Mouse (Mus musculus) gastrocnemius, adult 8-10 months (tissue): Measurements from ENCODE around the gene Mansc4. TPM values are rescaled to one million over a fixed set of nuclear protein-coding genes. Genes with fewer than 3 reads are reported as not detected.

Experiments
- DNase-seq, 2 experiments: peaks; one replicate each; pipeline ENCODE4 v3.0.0; 2022; ENCODE audit warnings: low spot score in 2 of 2
- total RNA-seq, 4 experiments: library from RNA; stranded (reverse); gene quantifications; 2 replicates each; pipeline ENCODE4 v1.2.4; 2022

Gene Mansc4
- total RNA-seq = under 1 TPM in 2 of 4 experiments, not detected in 2; 0.27 to 0.29 TPM

DNA sequence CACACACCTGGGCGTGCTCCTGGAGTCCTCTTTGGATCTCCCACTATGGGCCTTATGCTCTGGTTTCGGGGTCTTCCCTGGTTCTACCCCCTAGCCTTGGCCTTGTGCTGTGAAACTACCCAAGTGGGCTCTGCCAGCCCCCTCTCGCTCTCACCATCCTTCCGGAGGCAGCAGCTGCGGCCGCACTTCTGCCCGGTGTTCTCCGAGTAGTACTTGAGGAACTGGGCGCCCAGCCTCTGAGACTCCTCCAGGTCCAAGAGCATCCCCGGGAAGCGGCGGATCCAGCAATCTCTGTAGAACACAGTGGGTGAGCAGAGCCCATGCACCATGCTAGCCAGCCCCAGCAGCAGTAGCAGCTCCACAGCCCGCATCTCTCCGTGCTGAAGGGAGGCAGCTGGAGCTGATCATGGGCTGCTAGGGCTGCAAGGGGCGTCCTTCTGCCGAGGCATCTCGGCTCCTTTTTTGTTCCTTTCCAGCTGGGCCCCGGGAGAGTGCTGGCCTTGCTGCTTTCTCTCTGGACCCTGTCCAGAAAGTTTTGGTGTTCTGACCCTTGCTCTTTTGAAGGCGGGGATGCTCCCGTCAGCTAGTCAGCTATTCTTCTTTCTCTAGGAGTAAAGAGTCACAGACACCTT is at the start of gene Mansc4:
Mansc4 (minus strand) TSS at position 439 of the 632 bp plus-strand sequence.
- no peak for DNase-seq

DNA sequence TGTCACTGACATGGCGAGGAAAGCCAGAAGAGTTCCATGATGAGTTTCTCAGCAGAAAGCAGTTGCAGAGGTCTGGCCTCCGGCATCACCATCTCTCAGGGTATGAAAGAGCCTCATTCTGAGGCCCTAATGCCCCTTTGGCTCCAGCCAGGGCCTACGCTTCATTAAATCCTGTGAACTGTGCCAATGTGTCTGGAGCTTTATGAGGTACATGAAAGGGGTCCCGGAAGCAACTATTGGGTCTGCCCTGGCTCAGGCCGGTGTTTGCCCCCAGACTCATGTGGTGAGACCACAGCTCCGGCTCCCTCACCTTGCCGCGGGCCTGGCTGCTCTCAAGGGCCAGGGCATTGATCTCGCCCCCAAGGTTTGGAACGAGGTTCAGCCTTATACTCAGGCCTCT is 40.4 kb upstream of the Mansc4 start:
- DNase-seq = no peak

DNA sequence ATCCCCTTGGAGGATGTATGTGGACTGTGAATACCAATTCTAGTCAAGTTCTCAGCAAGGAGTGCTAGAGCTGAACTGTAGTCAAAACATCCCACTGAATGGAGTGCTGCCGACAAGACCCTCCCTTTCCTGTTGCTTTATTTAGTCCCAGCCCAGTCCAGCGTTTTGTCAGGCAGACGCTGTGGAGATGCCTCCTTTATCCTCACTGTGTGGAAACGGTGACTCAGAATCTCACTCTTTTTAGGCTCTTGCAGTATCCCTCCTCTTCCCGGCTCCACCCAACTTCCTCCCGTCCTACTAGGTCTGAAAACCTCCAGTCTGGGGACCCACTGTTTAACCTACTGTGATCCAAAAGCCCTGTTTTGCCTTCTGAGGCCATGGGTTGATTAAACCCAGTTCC is 34.5 kb upstream of the Mansc4 start:
- no peak for DNase-seq

GRCm38 (mm10) chr6:147118190-147118589 is 31.4 kb upstream of the Mansc4 start:
- DNase-seq = no peak

DNA sequence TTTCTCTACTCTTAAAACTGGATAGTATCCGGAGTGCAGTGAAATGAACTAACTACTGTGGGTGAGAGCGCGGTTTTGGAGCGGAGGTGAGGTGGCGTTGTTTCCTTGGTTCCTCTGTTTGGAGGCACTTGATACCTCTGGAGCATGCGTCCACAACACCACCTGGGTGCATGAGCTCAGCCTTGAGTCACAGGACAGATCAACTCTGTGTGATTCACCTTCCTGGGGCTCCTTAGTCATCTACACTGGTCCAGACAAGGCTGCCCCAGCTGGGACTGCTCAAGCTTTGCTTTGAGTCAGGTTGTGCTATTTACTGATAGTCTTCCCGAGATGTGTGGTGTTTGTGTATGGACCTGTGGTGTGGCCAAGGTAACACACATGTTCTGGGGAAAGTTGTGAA is 30.9 kb upstream of the Mansc4 start:
- DNase-seq = no peak

DNA sequence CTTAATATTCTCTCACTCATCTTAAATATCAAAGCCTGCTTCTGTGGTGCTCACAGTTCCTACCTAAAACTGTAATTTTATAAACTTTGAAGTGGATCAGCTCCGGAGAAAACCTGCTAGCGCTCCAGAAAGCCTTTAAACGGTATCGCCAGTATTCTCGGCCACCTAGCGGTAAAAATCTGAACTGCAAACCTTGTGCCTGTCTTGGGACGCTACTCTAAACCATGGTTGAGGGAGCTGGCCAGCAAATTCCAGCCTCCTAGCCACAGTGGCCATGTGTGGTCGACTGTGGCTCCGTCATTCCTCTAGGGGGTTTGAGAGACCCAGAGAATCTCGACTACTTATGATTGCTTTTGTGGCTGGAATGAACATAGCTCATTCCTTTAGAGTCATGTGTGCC is 29.7 kb upstream of the Mansc4 start:
- peak; percentile 70 to 72 for DNase-seq

DNA sequence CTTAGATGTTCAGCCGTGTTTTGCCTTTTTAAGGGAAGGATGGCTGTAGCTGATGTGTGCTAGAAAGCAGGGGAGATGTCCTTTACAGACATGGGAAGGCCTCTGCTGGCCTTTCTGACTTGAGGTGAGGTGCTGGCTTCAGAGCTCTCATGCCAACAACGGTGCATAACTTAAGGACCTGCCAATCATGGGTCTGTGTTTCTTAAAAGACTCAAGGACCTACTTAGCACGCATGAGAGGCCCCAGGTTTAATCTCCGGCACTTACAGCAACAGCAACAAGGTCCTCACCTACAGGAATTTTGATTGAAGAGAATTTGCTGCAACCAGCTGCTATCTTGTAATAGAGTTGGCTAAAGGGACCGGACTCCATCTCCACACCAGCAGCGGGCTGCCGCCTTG is 22.5 kb upstream of the Mansc4 start:
- DNase-seq = no peak

- no peak for DNase-seq
Measured at GRCm38 (mm10) chr6:147106716-147107115, 19.9 kb upstream of the Mansc4 start.

DNA sequence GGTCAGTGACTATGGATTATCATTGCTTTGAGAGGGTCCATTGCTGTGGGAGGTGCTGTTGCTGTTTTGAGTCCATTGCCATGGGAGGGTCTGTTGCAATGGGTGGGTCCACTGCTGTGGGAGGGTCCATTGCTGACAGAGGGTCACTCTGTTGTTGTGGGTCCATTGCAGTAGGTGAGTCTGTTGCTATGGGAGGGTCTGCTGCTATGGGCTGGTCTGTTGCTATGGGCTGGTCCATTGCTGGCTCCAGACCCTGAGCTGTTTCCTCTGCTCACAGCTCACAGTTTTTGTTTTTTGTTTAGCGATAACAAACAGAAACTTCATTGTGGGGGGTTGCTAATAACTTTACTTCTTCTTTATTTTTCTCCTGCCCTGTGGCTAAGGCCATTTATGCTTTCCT is 18.7 kb upstream of the Mansc4 start:
- DNase-seq = no peak

DNA sequence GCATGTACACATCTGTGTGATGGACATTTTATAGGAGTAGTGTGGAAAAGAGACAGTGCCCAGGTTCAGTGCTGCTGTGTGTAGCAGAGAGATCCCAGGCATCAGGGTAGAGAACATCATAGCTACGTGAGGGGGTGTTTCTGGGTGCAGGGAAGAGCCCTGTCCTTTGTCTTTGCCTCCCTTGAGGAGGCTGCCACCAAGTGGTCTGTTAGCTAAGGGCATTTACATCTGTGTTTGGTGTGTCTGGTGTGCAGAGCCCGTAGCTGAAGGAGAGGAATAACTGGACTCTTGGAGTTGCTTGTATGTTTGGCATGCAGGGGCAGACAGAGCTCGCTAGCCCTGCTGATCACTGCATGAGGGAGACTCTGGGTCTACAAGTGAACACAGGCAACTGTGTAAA is 15.5 kb upstream of the Mansc4 start:
- no peak for DNase-seq

GRCm38 (mm10) chr6:147099458-147100277 is 12.8 kb upstream of the Mansc4 start:
- no peak for DNase-seq

- DNase-seq = no peak
Measured at GRCm38 (mm10) chr6:147097346-147097929, 10.6 kb upstream of the Mansc4 start.

DNA sequence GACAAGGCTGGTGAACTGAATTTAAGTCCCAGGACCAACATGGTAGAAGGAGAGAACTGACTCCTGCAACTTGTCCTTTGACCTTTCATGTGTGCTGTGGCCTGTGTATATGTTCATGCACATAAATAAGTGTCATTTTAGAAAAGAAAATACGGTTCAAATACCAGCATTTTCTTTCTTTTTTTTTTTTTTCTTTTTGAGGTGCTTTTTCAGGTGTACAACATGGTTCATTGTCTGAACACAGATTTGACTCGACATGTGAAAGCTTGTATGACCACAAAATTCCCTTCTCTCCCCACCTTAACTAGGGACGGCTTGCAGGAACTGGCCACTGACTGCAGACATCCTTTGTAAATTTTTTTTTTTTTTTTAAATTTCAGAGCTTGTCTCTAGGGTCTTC is 10.1 kb upstream of the Mansc4 start:
- DNase-seq = no peak

DNA sequence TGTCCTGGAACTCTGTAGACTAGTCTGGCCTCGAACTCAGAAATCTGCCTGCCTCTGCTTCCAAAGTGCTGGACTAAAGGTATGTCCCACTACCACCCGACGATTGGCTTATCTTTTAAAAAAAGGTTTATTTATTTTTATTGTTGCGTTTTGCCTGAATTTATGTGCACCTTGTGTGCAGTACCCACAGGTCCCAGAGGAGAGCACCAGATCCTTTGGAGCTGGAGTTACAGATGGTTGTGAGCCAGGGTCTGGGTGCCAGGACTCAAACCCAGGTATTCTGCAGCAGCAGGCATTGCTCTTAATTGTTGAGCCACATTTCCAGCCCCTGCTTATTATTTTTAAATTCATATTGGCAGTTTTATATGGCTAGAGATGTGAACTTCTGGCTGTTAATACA is 9.3 kb upstream of the Mansc4 start:
- DNase-seq = no peak

DNA sequence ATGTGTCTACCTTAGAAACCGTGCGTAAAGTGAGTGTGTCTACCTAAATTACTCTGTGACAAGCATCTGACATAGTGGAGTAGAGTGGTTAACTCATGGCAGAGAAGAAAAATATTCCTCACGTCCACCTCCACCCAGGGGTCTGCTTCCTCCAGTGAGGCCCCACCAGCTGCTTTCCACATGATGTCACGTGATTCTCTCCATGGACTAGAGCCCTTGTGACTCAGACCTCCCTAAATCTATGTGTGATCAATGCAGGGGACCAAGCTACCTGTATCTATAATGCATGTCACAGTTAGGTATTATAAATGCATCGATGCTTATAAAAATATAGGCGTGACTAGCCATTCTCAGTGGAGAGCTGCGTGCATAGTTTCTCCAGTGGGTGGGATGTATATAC is 7.9 kb upstream of the Mansc4 start:
- DNase-seq = no peak

GRCm38 (mm10) chr6:147092136-147092535 is 5.3 kb upstream of the Mansc4 start:
- DNase-seq = peak; percentile 38 to 45

DNA sequence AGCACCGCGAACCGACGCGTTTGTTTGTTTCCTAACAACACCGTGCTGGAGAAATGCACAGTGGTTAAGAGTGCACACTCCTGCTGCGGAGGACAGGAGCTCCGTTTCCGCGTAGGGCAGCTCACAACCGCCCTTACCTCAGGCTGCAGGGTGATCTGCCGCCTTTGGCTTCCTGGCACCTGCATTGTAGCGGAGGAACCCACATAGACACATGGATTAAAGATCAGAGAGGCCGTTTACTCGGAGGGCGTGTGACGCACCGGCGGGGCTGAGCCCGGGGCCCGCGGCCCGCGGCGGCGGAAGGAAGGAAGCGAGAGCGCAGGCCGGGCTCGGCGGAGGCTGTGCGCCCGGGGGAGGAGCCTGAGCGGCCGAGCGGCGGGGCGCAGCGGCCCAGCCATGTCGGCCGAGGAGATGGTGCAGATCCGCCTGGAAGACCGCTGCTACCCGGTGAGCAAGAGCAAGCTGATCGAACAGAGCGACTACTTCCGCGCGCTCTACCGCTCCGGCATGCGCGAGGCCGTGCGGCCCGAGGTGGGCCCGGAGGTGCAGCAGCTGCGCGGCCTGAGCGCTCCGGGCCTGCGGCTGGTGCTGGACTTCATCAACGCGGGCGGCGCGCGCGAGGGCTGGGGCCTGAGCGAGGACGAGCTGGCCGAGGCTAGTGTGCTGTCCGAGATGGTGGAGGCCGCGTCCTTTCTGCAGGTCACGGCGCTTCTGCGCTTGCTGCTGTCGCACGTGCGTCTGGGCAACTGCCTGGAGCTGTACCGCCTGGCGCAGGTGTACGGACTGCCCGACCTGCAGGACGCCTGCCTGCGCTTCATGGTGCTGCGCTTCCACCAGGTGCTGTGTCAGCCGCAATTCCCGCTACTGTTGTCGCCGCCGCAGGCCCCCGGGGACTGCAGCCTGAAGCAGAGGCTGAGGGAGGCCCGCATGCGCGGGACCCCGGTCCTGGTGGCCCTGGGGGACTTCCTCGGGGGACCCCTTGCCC is 4.6 kb upstream of the Mansc4 start, which contains the start of gene Klhl42:
Klhl42 (plus strand) TSS at position 244 of the 985 bp plus-strand sequence.
- peak; percentile 37 to 40 for DNase-seq

- no peak for DNase-seq
Measured at GRCm38 (mm10) chr6:147090191-147090590, 3.4 kb upstream of the Mansc4 start.

- DNase-seq = no peak
Measured at GRCm38 (mm10) chr6:147088517-147088916, 1.7 kb upstream of the Mansc4 start.

- DNase-seq = no peak
Measured at GRCm38 (mm10) chr6:147087736-147088135, 904 bp upstream of the Mansc4 start.

DNA sequence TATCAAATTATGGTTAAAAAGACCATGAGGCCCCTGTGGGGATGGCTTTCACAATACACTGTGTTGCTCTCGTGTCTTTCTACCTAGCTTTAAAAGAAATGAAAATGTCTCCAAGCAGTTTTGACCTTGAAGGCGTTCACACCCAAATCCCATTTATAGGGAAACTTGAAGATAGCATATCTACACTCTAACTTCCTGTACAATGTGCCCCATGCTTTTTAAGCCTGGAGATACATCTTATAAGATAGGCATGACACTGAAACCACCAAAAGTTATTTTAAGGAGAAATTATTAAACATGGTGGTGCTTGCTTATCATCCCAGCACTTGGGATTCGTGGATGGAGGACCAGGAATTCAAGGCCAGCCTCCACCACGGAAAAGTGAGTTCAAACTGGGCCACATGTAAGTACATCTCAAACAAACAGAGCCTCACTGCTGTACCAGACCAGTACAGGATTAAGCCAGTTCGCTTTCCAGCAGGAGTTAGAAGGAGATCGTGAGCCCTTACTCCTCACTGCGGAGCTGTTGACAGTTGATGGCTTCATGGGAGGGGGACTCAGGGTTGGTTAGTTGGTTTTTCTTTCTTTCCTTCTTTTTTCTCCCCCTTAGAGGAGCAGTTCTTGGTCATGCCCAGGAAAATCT is 1.3 kb downstream of the Mansc4 start:
- no peak for DNase-seq
